Mouse (Mus musculus) bone marrow, adult 2 months (tissue): Measurements from ENCODE around the gene Cxcr3.

ENCODE experiments used
- CTCF ChIP-seq: fragments of 200-500 bp; IDR thresholded peaks from 2 replicates; pipeline ENCODE4 v1.5.1; 2011; ENCODE audit warnings: low read length, control low read depth; ENCODE audit not compliant: control insufficient read depth, insufficient read depth
- POLR2A ChIP-seq: fragments of 200-500 bp; IDR thresholded peaks from 2 replicates; pipeline ENCODE4 v1.6.1; 2011; ENCODE audit warnings: low read depth, mild to moderate bottlenecking, control low read depth, low read length, borderline replicate concordance; ENCODE audit not compliant: control insufficient read depth

GRCm38 (mm10) chrX:101737201-101737600 is 3.1 kb upstream of the Cxcr3 start:
- TF ChIP-seq CTCF (no peak), POLR2A (no peak)
